Mouse (Mus musculus) limb, embryonic 14.5 days (tissue): ENCODE results near the gene Mycl. TPM values are rescaled to one million over a fixed set of nuclear protein-coding genes. Genes with fewer than 3 reads are reported as not detected.
A peak's percentile ranks its signal among the peaks of the same experiment; 100 is the strongest.
"Not testable (repeated sequence)": the region's sequence is repeated elsewhere in the genome, so short reads cannot be mapped to it uniquely, and the experiment has no call there.

Source experiments
- ATAC-seq: fragments of 200-750 bp; cut with Nextera tagmentation; 2 replicates; pipeline ENCODE4 v1.8.0; 2017; ENCODE audit warnings: low read depth, moderate number of reproducible peaks, moderate TSS enrichment; ENCODE audit not compliant: low FRiP score
- DNase-seq: peaks from one replicate; pipeline ENCODE4 v3.0.0-alpha.2; 2015; ENCODE audit warnings: low spot score
- H3K27ac ChIP-seq: fragments of 300-500 bp; sonication (generic); replicated peaks from 2 replicates; pipeline ENCODE4 v1.5.1; 2014; ENCODE audit warnings: low read depth, mild to moderate bottlenecking, low read length, moderate library complexity, mixed read lengths
- H3K27me3 ChIP-seq: fragments of 300-500 bp; sonication (generic); 2 replicates; pipeline ENCODE4 v1.6.1; 2014; ENCODE audit warnings: low read length, mixed read lengths; ENCODE audit not compliant: control insufficient read depth, insufficient read depth
- H3K36me3 ChIP-seq: fragments of 300-500 bp; sonication (generic); 2 replicates; pipeline ENCODE4 v1.6.1; 2014; ENCODE audit warnings: mild to moderate bottlenecking, low read length, moderate library complexity, mixed read lengths; ENCODE audit not compliant: control insufficient read depth, insufficient read depth
- H3K4me1 ChIP-seq: fragments of 300-500 bp; sonication (generic); 2 replicates; pipeline ENCODE4 v1.6.1; 2014; ENCODE audit warnings: antibody characterized with exemption, low read length, mixed read lengths; ENCODE audit not compliant: control insufficient read depth, insufficient read depth
- H3K4me2 ChIP-seq: fragments of 300-500 bp; sonication (generic); replicated peaks from 2 replicates; pipeline ENCODE4 v1.6.1; 2014; ENCODE audit warnings: low read depth, mild to moderate bottlenecking, low read length, moderate library complexity; ENCODE audit not compliant: severe bottlenecking
- H3K4me3 ChIP-seq: fragments of 300-500 bp; sonication (generic); replicated peaks from 2 replicates; pipeline ENCODE4 v1.5.1; 2014; ENCODE audit warnings: low read length
- H3K9ac ChIP-seq: fragments of 300-500 bp; sonication (generic); 2 replicates; pipeline ENCODE4 v1.6.1; 2014; ENCODE audit warnings: mild to moderate bottlenecking, low read depth, low read length, moderate library complexity; ENCODE audit not compliant: severe bottlenecking
- H3K9me3 ChIP-seq: fragments of 300-500 bp; sonication (generic); 2 replicates; pipeline ENCODE4 v1.6.1; 2016; ENCODE audit warnings: low read length; ENCODE audit not compliant: control insufficient read depth
- POLR2A ChIP-seq: fragments of 200-500 bp; IDR thresholded peaks from 2 replicates; pipeline ENCODE4 v1.8.0; 2012; ENCODE audit warnings: inconsistent platforms, mild to moderate bottlenecking, moderate library complexity, borderline replicate concordance; ENCODE audit not compliant: insufficient read depth, insufficient read length; ENCODE audit errors: extremely low read depth
- WGBS: fragments of 180-500 bp; shearing (Covaris S2); extraction: QIAGEN DNeasy Blood & Tissue Kit; methylation state at CpG from one replicate; pipeline ENCODE4 v1.1.7; 2014; 5-methylcytosine and 5-hydroxymethylcytosine counted together
- polyA plus RNA-seq, 2 experiments: library from polyadenylated mRNA; depleted of rRNA in 1 of 2; stranded (reverse) in 1 of 2; unstranded in 1 of 2; fragments of >200 nt; fragmentation: Nextera tagmentation in 1 of 2; extraction: Ambion mirVana in 1 of 2; gene quantifications; 2 replicates each; pipeline versions ENCODE4 v1.2.1 to v1.2.3; 2012 to 2014

Gene Mycl
- polyA plus RNA-seq, 2 experiments, result 24.6 to 39.2 TPM

DNA sequence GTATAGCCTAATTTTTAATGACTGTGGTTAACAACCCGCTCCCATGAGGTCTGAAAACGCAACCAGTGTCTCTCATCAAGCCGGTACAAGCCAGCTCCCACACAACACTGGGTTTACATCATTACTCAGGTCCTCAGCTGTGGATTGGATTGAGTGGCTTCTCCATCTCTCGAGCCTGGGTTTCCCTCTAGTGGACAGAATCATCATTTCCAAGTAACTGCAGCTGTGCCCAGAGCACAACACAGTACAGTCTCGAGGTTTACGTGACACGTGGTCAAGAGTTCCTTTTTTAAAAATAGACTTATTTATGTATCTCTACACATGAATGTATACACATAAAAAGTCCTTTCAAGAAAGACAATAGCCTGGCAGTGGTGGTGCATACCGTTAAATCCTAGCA, 10.3 kb upstream of the Mycl start:
- Histone ChIP-seq H3K4me2 (no peak overlapping the region), H3K9ac (no peak overlapping the region), H3K9me3 (no peaks in the 10 kb centered on the region), H3K4me1 (peaks cover 7% of the 10 kb centered on the region), H3K4me3 (no peak overlapping the region), H3K27me3 (peaks cover 7% of the 10 kb centered on the region), H3K27ac (no peak overlapping the region), H3K36me3 (no peaks in the 10 kb centered on the region)
- DNase-seq (peak; percentile 84), ATAC-seq (peak; percentile 83)
- no peak for TF ChIP-seq POLR2A
- 40% methylated on average over 8 of the region's 8 CpGs for WGBS

DNA sequence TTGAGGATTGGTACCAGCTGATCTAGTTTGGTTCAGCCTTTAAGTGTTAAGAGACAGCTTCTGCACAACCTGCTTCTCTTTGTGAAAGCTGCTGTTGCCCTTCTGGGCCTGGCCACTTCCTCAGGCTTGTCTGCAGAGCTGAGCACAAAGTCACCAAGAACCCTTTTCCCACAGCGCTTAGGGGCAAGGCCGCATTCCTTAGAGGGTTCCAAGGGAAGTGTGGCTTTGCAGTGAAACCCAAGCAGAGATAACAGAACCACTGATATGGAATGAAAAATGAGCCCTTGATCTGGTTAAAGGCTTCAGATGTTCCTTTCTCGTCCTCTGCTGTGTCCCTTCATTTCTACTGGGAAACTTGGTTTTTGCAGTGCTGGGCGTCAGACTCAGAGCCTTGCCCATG, 8.0 kb upstream of the Mycl start:
- Histone ChIP-seq H3K4me3 (no peak overlapping the region), H3K4me2 (no peak overlapping the region), H3K4me1 (peaks cover 7% of the 10 kb centered on the region), H3K36me3 (no peaks in the 10 kb centered on the region), H3K27me3 (peaks cover 7% of the 10 kb centered on the region), H3K9ac (no peak overlapping the region), H3K27ac (no peak overlapping the region), H3K9me3 (no peaks in the 10 kb centered on the region)
- DNase-seq, result no peak
- no peak for TF ChIP-seq POLR2A
- 73% methylated on average over 4 of the region's 4 CpGs for WGBS
- no peak for ATAC-seq

DNA sequence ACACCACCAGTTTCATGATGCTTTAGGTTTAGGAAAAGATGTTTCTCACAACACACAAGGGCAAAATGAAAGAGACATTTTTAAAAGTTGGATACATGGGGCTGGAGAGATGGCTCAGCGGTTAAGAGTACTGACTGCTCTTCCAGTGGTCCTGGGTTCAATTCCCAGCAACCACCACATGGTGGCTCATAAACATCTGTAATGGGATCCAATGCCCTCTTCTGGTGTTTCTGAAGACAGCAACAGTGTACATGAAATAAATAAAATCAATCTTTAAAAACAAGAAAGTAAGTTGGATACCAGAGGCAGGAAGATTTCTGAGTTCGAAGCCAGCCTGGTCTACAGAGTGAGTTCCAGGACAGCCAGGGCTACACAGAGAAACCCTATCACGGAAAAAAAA, 7.4 kb upstream of the Mycl start:
- not testable (repeated sequence) for H3K9ac ChIP-seq, ATAC-seq, H3K36me3 ChIP-seq, H3K4me1 ChIP-seq, DNase-seq, H3K27ac ChIP-seq, H3K27me3 ChIP-seq, H3K4me3 ChIP-seq, H3K4me2 ChIP-seq, H3K9me3 ChIP-seq
- WGBS, result 57% methylated on average over 3 of the region's 3 CpGs

DNA sequence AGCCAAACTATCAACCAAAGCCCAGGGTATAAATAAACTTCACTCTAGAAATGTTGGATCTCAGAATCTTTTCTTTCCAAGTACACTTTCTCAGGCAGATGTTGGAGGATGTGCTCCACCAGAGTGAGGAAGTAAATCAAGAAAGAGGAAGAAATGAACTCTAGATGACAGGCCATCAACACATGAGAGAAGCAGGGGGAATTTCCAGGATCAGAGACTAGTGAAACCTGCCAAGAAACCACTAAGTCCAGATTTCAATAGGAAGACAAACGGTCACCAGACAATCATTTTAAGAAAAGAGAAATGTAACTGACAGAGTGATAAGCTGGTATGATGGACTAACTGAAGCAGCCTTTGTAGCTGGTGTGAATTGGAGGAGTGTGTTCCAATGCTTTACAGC, 4.3 kb upstream of the Mycl start:
- no peak for ATAC-seq
- Histone ChIP-seq H3K36me3 (no peaks in the 10 kb centered on the region), H3K27me3 (no peaks in the 10 kb centered on the region), H3K4me2 (no peak overlapping the region), H3K9ac (no peak overlapping the region), H3K27ac (no peak overlapping the region), H3K4me1 (no peaks in the 10 kb centered on the region), H3K9me3 (no peaks in the 10 kb centered on the region), H3K4me3 (no peak overlapping the region)
- DNase-seq, result no peak
- no peak for TF ChIP-seq POLR2A
- WGBS, result 83% methylated on average over 1 of the region's 1 CpGs

DNA sequence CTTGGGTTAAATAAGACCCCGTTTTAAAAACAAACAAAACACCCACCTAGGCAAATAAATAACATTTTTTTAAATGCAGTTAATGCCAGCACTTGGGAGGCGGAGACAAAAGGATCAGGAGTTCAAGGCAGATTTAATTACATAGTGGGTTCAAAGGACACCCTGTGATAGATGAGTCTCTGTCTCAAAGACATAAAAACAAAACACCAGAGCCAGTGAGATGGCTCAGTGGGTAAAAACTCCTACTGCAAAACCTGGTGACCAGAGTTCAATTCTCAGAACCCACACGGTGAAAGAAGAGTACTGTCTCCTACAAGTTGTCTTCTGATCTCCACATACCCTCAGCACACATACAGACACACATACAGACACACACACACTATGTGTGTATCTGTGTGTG, 3.2 kb upstream of the Mycl start:
- no peak overlapping the region for H3K9ac ChIP-seq
- no peaks in the 10 kb centered on the region for H3K27me3 ChIP-seq
- no peak for TF ChIP-seq POLR2A
- H3K9me3 ChIP-seq, result no peaks in the 10 kb centered on the region
- H3K4me3 ChIP-seq, result no peak overlapping the region
- DNase-seq (no peak), ATAC-seq (no peak)
- WGBS, result 57% methylated on average over 3 of the region's 3 CpGs
- no peak overlapping the region for H3K4me2 ChIP-seq
- H3K36me3 ChIP-seq, result no peaks in the 10 kb centered on the region
- peaks cover 4% of the 10 kb centered on the region; the same call in 1 of the 2 replicates for H3K4me1 ChIP-seq
- H3K27ac ChIP-seq, result no peak overlapping the region

DNA sequence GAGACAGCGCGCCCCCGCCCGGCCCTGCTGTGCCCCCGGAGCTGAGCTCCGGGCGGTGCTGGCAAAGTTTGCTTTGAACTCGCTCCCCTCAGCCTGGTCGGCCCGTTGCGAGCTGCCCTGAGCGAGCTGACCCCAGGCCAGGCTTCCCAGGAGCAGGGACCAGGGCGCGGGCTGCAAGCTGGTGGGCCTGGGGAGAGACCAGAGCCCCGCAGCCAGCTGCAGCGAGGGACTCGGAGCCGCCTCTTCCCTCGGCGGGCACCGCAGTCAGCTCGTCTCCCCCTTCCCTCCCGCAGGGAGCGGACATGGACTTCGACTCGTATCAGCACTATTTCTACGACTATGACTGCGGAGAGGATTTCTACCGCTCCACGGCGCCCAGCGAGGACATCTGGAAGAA, 767 bp downstream of the Mycl start:
- Histone ChIP-seq H3K9ac (peak overlapping the region; percentile 82), H3K4me1 (peaks cover 13% of the 10 kb centered on the region), H3K27me3 (no peaks in the 10 kb centered on the region), H3K9me3 (no peaks in the 10 kb centered on the region), H3K27ac (peak overlapping the region; percentile 75), H3K4me3 (peak overlapping the region; percentile 79), H3K36me3 (peaks cover 12% of the 10 kb centered on the region; the same call in 1 of the 2 replicates), H3K4me2 (peak overlapping the region; percentile 97)
- WGBS, result 0% methylated on average over 24 of the region's 32 CpGs
- DNase-seq (no peak), ATAC-seq (peak; percentile 3; the same call in 1 of the 2 replicates)
- no peak for TF ChIP-seq POLR2A
